Mouse (Mus musculus): ENCODE measurements around the gene Gm20388.

Gm20388 gene

DNA sequence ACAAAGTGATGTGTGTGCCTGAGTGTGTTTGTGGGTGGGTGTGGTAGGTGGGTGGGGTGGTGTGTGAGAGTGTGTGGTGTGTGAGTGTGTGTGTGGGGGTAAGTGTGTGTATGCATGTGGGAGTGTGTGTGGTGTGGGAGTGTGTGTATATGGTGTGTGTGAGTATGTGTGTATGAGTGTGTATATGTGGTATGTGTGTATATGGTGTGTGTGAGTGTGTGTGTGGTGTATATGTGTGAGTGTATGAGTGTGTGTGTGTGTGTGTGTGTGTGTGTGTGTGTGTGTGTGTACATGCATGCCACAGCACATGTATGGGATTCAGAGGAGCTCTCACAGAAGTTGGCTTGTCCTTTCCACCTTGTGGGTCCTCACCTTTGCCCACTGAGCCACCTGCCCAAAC, 1936.2 kb downstream of the Gm20388 start:
- DNase-seq (ENCODE audit: extremely low read depth, insufficient read length, low spot score) = no peak

- no peak for DNase-seq (ENCODE audit: extremely low read depth, insufficient read length, low spot score)
Measured at GRCm38 (mm10) chr8:121847261-121847822, 1936.7 kb downstream of the Gm20388 start.

- no peak for DNase-seq (ENCODE audit: extremely low read depth, insufficient read length, low spot score)
Measured at GRCm38 (mm10) chr8:121847987-121848386, 1937.3 kb downstream of the Gm20388 start.

DNA sequence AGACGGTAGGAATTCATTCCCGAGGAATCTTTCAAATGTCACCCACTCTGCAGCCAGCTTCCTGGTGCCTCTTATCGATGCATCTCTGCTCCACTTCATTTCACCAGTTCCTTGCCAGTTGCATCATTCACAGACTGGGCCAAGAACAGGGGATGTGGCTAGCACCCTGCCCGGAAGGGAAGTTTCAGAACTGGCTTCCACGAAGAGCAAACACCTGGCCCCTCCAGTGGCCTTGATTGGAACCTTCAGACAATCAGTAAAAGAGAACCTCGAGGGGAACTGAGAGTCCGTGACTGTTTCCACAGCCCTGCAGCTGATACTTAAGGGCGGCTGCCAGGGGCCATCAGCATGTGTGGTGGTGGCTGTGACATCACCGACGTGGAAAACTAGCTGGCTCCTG, 1937.9 kb downstream of the Gm20388 start:
- peak; percentile 56 for DNase-seq (ENCODE audit: extremely low read depth, insufficient read length, low spot score)

GRCm38 (mm10) chr8:121849303-121849702, 1938.7 kb downstream of the Gm20388 start:
- no peak for DNase-seq (ENCODE audit: extremely low read depth, insufficient read length, low spot score)

GRCm38 (mm10) chr8:121850018-121850417, 1939.4 kb downstream of the Gm20388 start:
- DNase-seq (ENCODE audit: extremely low read depth, insufficient read length, low spot score) = peak; percentile 71

- DNase-seq (ENCODE audit: extremely low read depth, insufficient read length, low spot score) = no peak
Measured at GRCm38 (mm10) chr8:121850436-121850820, 1939.8 kb downstream of the Gm20388 start.

DNA sequence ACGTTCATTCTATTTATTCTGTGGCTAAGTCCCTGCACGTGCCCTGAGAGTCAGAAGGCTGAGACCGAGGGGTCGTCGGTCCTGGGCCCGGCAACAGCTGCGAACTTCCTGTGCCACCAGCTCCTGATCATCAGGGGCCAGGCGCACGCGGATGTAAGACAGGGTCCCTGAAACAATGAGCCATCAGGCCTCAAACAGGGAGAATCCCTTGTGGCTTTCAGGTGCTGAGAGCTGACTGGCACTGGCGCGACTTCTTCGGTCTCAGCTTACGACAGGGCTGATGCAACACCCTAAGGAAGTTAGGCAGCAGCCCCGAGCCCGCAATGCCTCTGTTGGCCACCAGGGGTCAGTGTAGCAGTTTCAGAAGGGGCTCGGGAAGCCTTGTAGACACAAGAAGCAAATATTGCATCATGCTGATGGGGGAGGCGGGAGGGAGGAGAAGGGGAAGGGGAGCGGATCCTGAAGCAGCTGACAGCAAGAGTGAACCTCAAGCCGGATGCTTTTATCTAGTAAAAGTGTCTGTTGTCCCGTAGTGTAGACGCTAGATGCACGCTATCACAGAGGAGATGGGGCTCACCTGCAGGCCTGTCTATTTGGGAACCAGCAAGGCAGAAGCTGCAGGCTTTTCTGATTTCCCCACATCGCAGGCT, 1940.3 kb downstream of the Gm20388 start:
- DNase-seq (ENCODE audit: extremely low read depth, insufficient read length, low spot score) = peak; percentile 92

- DNase-seq (ENCODE audit: extremely low read depth, insufficient read length, low spot score) = no peak
Measured at GRCm38 (mm10) chr8:121851716-121852115, 1941.1 kb downstream of the Gm20388 start.

DNA sequence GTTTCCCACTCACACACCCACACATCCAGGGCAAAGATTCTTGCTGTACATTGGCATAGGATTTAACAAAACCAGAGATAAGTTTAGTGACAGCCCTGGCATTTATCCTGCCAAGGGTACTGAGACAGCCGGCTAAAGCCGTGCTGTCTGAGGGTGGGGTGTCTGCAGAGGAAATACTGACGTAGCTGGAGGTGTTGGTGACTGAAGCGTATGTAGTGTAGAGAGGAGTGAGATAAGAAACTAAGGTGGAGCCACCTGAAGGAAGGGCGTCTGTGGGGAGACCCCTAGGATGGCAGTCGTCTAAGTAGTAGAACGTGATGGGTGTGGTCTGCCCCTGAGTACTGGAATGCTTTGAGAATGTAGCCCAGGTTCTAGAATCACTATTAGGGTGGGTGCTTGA, 1941.8 kb downstream of the Gm20388 start:
- DNase-seq (ENCODE audit: extremely low read depth, insufficient read length, low spot score) = no peak

GRCm38 (mm10) chr8:121853586-121853985, 1942.9 kb downstream of the Gm20388 start:
- no peak for DNase-seq (ENCODE audit: extremely low read depth, insufficient read length, low spot score)

- no peak for DNase-seq (ENCODE audit: extremely low read depth, insufficient read length, low spot score)
Measured at GRCm38 (mm10) chr8:121856071-121856746, 1945.6 kb downstream of the Gm20388 start.

GRCm38 (mm10) chr8:121857331-121857730, 1946.7 kb downstream of the Gm20388 start:
- DNase-seq (ENCODE audit: extremely low read depth, insufficient read length, low spot score) = no peak

DNA sequence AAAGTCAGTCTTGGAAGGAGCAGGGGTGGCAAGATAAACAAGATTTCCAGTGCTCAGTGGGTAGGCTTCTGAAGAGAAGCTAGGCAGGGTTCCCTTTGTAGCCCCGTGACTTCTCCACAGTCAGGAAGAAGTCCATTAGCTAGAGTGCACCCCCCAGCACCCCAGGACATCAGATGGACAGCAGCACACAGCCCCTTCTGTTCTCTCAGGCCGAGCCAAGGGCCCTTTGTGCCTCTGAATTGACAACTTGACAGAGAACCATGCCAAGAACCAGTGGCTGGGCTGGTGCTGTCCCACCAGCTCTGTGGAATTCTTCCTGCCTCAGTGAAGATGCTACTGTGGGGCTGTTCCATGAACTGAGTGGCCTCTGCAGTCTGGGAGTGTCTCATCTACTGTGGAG, 1947.1 kb downstream of the Gm20388 start:
- DNase-seq (ENCODE audit: extremely low read depth, insufficient read length, low spot score) = no peak

GRCm38 (mm10) chr8:121861276-121861675, 1950.6 kb downstream of the Gm20388 start:
- DNase-seq (ENCODE audit: extremely low read depth, insufficient read length, low spot score) = no peak

DNA sequence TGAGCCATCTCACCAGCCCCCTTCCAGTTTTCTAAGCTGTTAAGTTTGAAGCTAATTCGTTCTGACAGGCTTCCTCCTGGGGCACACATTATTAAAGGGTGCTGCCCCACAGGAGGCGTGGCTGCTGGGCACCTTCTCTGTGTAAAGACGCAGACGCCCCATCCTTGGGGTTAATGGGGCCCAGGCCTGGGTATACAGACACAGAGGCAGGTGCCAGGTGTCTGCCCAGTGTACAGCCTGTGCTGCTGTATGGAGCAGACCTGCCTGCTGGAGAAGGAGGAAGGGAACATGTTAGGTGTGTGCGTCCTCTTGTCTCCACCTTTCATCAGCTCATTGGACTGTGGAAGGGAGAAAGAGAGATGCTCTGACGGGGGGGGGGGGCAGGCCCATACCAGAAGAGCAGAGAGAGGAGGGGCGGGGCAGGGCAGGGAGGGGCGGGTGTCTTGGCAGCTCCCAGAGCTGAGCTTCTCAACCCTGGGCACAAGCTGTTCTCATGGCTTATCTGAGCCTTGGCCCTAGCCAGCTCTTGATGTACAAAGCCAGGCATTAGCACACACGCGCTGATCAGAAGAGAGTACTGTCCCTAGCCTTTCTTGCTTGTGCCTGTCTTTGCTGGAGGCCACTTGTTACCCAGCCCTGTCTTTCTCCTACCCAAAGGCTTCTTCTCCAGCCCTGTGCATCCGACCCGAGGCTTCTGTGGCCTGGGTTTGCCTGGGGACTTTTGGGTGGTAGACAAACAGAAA, 1951.3 kb downstream of the Gm20388 start:
- DNase-seq (ENCODE audit: extremely low read depth, insufficient read length, low spot score) = no peak

- DNase-seq (ENCODE audit: extremely low read depth, insufficient read length, low spot score) = no peak
Measured at GRCm38 (mm10) chr8:121865356-121865755, 1954.7 kb downstream of the Gm20388 start.

GRCm38 (mm10) chr8:121868196-121868595, 1957.6 kb downstream of the Gm20388 start:
- DNase-seq (ENCODE audit: extremely low read depth, insufficient read length, low spot score) = no peak

GRCm38 (mm10) chr8:121868896-121869295, 1958.3 kb downstream of the Gm20388 start:
- DNase-seq (ENCODE audit: extremely low read depth, insufficient read length, low spot score) = no peak

- DNase-seq (ENCODE audit: extremely low read depth, insufficient read length, low spot score) = no peak
Measured at GRCm38 (mm10) chr8:121870190-121870589, 1959.5 kb downstream of the Gm20388 start.

DNA sequence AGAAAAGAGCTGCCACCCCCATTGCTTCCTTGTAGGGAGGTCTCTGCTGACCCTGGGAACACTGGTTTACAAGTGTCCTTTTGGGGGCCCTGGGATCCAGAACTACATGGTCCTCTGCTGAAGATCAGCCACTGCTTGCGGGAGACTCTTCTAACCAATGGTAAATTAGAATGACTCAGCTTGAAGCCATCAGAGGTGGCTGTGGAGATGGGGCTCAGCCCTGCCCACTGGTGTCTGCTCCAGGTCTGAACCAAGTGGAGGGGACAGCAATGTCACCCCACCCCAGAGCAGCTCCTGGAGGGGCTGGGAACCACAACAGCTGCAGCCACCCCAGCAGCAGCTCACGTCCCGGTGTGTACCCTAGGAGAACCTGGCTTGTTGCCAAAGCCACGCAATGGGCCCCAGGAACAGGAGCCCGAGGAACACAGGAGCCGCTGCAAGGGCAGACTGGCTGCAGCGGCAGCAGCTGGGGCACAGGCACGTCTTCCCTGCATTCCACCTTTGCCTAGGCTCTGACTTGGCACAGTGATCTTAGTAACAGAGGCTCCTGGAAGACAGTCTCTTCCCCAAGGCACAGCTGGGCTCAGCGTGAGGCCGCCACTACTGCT, 1961.3 kb downstream of the Gm20388 start:
- peak; percentile 55 for DNase-seq (ENCODE audit: extremely low read depth, insufficient read length, low spot score)

Measured in 3134 (cell line).